In genomic region chr9:31217631-31218380, GRCm38 (mm10) we compare ENCODE assay signal across 15 mouse cellular contexts. TPM values are rescaled to one million over a fixed set of nuclear protein-coding genes. Genes with fewer than 3 reads are reported as not detected.
DNase-seq lines count a peak whose midpoint lies in the region; ATAC-seq lines count a peak whose summit lies in the region.
"Had no signal": no experiment of that assay in that cellular context is flagged by ENCODE, and none has a peak within 500 bp of the region (broad histone marks: within the 10 kb centered on the region; RNA-seq: fewer than 3 reads in every experiment).

No protein-coding gene starts in this region.

- WGBS in kidney, embryonic 15.5 days = 60% methylated on average over 7 of the region's 7 CpGs
- WGBS in liver, embryonic 13.5 days (ENCODE audit: insufficient replicate concordance) = 36% methylated on average over 7 of the region's 7 CpGs

- no peak for ATAC-seq in kidney, embryonic 15.5 days (replicated peaks; ENCODE audit: low FRiP score)
- ATAC-seq in liver, embryonic 13.5 days (ENCODE audit: low read depth) = peak; percentile 58; the same call in 1 of the 2 replicates
- ATAC-seq: midbrain, embryonic 15.5 days had no signal

- H3K36me3 ChIP-seq in kidney, embryonic 15.5 days = no peaks in the 10 kb centered on the region
- H3K36me3 ChIP-seq in liver, embryonic 13.5 days = no peaks in the 10 kb centered on the region
- H3K36me3 ChIP-seq: midbrain, embryonic 15.5 days; neural tube, embryonic 13.5 days had no signal

- H3K9me3 ChIP-seq in kidney, embryonic 15.5 days (replicated peaks) = no peaks in the 10 kb centered on the region
- H3K9me3 ChIP-seq in liver, embryonic 13.5 days (replicated peaks) = no peaks in the 10 kb centered on the region
- H3K9me3 ChIP-seq: midbrain, embryonic 15.5 days; neural tube, embryonic 13.5 days had no signal

- H3K27me3 ChIP-seq in kidney, embryonic 15.5 days = no peaks in the 10 kb centered on the region
- H3K27me3 ChIP-seq in liver, embryonic 13.5 days = peaks cover 18% of the 10 kb centered on the region
- H3K27me3 ChIP-seq: midbrain, embryonic 15.5 days; neural tube, embryonic 13.5 days had no signal

- peaks cover 6% of the 10 kb centered on the region for H3K4me1 ChIP-seq in kidney, embryonic 15.5 days
- peaks cover 23% of the 10 kb centered on the region for H3K4me1 ChIP-seq in liver, embryonic 13.5 days (replicated peaks)

- intact Hi-C loops in left cerebral cortex, postnatal 10 days (cut with DNase I) = no loop called here
- intact Hi-C loops in gastrocnemius, postnatal 36 days (cut with DNase I) = no loop called here

- peak overlapping the region; percentile 64; the same call in 1 of the 2 replicates for H3K27ac ChIP-seq in kidney, embryonic 15.5 days
- no peak overlapping the region for H3K27ac ChIP-seq in liver, embryonic 13.5 days
- H3K27ac ChIP-seq: midbrain, embryonic 15.5 days; neural tube, embryonic 13.5 days had no signal

- no peak overlapping the region for H3K4me3 ChIP-seq in kidney, embryonic 15.5 days (replicated peaks)
- H3K4me3 ChIP-seq in liver, embryonic 13.5 days (replicated peaks) = no peak overlapping the region
- H3K4me3 ChIP-seq: midbrain, embryonic 15.5 days; neural tube, embryonic 13.5 days had no signal

- H3K4me2 ChIP-seq in kidney, embryonic 15.5 days = no peak overlapping the region
- H3K4me2 ChIP-seq in liver, embryonic 13.5 days = no peak overlapping the region
- H3K4me2 ChIP-seq: midbrain, embryonic 15.5 days; neural tube, embryonic 13.5 days had no signal

- H3K9ac ChIP-seq in kidney, embryonic 15.5 days = no peak overlapping the region
- H3K9ac ChIP-seq in liver, embryonic 13.5 days = no peak overlapping the region
- H3K9ac ChIP-seq: midbrain, embryonic 15.5 days; neural tube, embryonic 13.5 days had no signal

- no peak for DNase-seq in kidney, postnatal 25 days
- peak; percentile 90 for DNase-seq in 416B (ENCODE audit: low read depth)
- peak; percentile 61 for DNase-seq in MN1 (ENCODE audit: low spot score)
- DNase-seq in liver, embryonic 13.5 days = no peak
- DNase-seq in left cerebral cortex, postnatal 10 days (ENCODE audit: extremely low spot score in 1 of 2, low spot score in 2 of 2) = no peak
- DNase-seq in embryo, embryonic 9.5 days (ENCODE audit: extremely low spot score) = no peak
- DNase-seq in gastrocnemius, postnatal 36 days = no peak
- DNase-seq: adrenal gland, postnatal 36 days; heart, postnatal 14 days; layer of hippocampus, adult 9-11 months; left cerebral cortex, postnatal 4 days; lung, postnatal 14 days had no signal

RNA-seq across cellular contexts. Expression of gene Aplp2, which starts 6.2 kb away (rescaled TPM):
- polyA plus RNA-seq in kidney, embryonic 15.5 days (2015; fragmentation: Nextera tagmentation; extraction: Ambion mirVana) = 325 and 336 TPM in 2 replicates
- polyA plus RNA-seq in liver, embryonic 13.5 days (2015; fragmentation: Nextera tagmentation; extraction: Ambion mirVana) = 164 and 196 TPM in 2 replicates
- total RNA-seq in left cerebral cortex, postnatal 10 days (2021) = 100 to 1,000 TPM; 480 to 510 TPM
- 100 to 1,000 TPM in 1 of 2 experiments, 10 to 100 TPM in 1; 95.8 to 118 TPM for total RNA-seq in gastrocnemius, postnatal 36 days (2021)

Comparison
In these comparisons a context has a peak if more than half of its experiments do, and no peak if none do; other contexts are left out.
1. DNase-seq: peak in 416B (single experiment) and MN1 (single experiment); none in kidney, postnatal 25 days (0 of 2), liver, embryonic 13.5 days (single experiment), left cerebral cortex, postnatal 10 days (0 of 2), embryo, embryonic 9.5 days (single experiment) and gastrocnemius, postnatal 36 days (0 of 2).
2. RNA of gene Aplp2, which starts 6.2 kb away (total RNA-seq): 480 to 510 TPM in left cerebral cortex, postnatal 10 days; 95.8 to 118 TPM in gastrocnemius, postnatal 36 days; every median in the first group is over 4 times any median in the second.